Mouse (Mus musculus): ENCODE results near the gene Coq4.

Coq4 gene

GRCm38 (mm10) chr2:29846911-29847310 is 59.6 kb downstream of the Coq4 start:
- no peak for DNase-seq (ENCODE audit: low spot score)
